Mouse (Mus musculus) G1E-ER4 (cell line): ENCODE measurements at regions not wholly inside any gene's neighbourhood (a gene's known extent, or its start where the extent isn't known, plus 50 kb on each side); places are given as distances from the start of the nearest gene placed in this dataset.

Source experiments
- GATA1 ChIP-seq: IDR thresholded peaks from one replicate; pipeline ENCODE4 v1.8.0; 2012; ENCODE audit warnings: low read length, inconsistent platforms

DNA sequence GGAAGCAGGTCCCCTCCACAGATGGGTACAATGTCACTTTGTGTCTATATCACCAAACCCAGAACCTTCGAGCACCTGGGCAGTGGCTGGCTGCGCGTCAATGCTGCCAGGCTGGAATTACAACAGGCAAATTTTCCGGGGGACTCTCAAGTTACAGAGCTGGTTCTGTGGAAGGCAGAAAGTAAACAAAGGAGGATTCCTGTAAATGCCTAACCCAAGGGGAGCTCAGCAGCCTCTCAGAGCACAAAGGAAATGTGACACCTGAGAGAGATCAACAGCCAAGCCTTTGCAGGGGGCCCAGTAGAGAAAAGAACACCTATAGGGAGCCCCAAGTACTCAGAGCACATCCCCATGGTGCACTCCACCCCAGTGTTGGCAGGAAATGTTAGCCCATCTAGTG, 70.7 kb downstream of the Setd4 start:
- TF ChIP-seq GATA1 = no peak

DNA sequence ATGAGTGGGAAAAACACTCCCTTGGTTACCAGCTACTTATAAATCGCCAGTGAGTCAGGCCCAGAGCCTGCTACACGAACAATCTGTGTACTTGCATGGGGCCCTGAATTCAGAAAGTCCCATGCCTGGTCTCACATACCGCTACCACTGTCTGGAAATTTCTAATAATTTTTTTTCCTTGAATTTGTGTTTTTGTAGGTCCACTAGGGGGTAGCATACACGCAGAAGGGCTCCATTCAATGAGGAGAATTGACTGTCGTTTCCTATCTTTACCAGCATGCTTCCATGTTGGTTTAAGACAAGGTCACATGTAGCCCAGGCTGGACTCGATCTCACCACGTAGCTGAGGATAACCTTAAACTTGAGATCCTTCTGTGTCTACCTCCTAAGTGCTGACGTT, 71.9 kb downstream of the Setd4 start:
- TF ChIP-seq GATA1 = no peak

DNA sequence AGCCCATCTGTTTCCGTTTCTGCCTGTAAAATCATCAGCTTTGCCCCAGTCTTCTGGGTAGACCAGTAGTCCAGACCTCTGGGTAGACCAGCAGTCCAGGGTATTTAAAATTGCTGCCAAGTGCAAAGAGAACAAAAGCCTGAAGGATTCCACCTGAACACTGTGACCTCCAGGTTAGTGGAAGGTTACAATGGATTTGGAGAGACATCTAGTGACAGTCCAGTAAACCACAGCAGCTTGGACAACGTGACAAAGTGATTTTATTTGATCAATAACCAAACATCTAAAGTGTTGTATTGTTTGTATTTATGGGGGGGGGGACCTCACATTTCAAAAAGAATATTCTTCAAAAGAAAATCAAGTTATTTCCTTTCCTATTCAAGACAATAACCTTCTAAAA, 81.4 kb downstream of the Setd4 start:
- TF ChIP-seq GATA1 = no peak

GRCm38 (mm10) chr16:93520481-93520880, 83.4 kb downstream of the Setd4 start:
- no peak for TF ChIP-seq GATA1

- no peak for TF ChIP-seq GATA1
These were observed 85.2 kb downstream of the Setd4 start for GRCm38 (mm10) chr16:93518620-93519019.

DNA sequence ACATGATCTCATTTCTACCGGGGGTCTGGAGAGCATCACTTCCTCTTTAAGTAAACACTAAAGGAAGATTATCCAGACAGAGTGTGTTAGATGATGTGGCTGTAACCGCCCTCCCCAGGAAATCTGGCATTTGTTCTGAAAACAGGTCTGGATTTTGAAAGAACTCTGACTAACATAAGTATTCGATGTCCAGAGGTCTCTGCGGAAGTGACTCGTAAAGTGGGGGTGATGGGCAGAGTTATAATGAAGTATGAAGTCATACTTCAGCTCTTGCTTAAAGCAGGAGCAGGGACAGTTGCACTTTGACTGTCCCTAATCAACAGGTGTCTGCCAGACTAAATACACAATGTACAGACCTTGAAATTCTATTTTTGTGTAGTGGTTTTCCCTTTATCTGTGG, 87.1 kb downstream of the Setd4 start:
- no peak for TF ChIP-seq GATA1

DNA sequence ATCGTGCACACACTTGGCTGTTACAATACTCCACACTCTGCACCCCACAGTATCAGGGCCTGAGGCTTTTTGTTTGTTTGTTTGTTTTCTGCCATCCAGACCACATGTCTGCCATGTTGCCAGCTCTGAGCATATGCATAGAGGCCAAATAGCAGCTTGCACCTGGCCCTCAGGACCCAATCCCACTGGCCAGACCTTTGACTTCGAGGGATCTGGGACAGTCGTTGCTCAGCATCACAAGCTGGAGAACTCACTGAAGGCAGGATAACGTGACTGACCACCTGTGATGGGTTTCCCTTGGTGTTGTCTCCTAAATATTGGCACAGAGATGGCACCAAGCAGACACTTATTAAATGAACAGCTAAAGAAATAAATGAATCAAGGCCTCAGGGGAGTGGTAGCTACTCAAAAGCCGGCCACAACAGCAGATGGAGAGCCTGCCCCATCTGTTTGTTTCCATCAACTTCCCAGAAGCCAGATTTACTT, 88.4 kb downstream of the Setd4 start:
- TF ChIP-seq GATA1 = no peak

DNA sequence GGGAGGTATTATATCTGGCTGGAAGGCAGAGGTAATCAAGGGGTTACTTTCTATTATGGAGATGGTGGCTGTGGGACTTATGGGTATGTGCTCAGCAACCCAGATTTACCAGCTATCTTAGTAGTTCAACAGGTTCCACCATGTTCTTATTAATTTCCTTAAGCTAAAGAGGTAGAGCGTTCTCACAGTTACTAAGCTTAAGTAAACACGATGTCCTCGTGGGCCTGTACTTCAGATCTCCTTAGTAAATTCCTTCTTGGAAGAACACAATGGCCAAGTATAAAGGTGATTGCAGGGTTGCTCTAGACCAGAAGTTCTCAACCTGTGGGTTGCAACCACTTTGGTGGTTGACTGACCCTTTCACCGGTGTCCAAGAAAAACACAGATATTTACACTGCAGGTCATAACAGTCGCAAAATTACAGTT, 90.2 kb downstream of the Setd4 start:
- TF ChIP-seq GATA1 = no peak

- TF ChIP-seq GATA1 = no peak
These were observed 91.9 kb downstream of the Setd4 start for GRCm38 (mm10) chr16:93511988-93512387.

DNA sequence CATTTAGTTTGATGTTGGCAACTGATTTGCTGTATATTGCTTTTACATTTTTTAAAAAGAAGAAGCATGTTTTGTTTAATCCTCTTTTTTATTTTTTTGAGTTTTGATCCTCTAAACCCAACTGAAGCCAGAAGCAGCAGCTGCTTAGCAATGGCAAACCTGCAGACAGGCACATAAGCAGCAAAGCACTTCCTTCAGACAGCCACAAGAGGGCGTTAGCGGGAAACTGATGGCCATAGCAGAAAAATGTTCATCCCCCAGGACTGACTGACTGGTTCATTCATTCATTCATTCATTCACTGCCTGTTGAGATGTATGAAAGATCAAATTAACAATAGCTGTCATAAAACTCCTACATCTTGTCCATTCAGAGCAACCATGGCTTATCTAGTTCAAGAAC, 92.3 kb downstream of the Setd4 start:
- no peak for TF ChIP-seq GATA1

GRCm38 (mm10) chr16:93498800-93499199, 105.1 kb downstream of the Setd4 start:
- TF ChIP-seq GATA1 = no peak

- no peak for TF ChIP-seq GATA1
These were observed 110.4 kb downstream of the Setd4 start for GRCm38 (mm10) chr16:93493337-93494002.

DNA sequence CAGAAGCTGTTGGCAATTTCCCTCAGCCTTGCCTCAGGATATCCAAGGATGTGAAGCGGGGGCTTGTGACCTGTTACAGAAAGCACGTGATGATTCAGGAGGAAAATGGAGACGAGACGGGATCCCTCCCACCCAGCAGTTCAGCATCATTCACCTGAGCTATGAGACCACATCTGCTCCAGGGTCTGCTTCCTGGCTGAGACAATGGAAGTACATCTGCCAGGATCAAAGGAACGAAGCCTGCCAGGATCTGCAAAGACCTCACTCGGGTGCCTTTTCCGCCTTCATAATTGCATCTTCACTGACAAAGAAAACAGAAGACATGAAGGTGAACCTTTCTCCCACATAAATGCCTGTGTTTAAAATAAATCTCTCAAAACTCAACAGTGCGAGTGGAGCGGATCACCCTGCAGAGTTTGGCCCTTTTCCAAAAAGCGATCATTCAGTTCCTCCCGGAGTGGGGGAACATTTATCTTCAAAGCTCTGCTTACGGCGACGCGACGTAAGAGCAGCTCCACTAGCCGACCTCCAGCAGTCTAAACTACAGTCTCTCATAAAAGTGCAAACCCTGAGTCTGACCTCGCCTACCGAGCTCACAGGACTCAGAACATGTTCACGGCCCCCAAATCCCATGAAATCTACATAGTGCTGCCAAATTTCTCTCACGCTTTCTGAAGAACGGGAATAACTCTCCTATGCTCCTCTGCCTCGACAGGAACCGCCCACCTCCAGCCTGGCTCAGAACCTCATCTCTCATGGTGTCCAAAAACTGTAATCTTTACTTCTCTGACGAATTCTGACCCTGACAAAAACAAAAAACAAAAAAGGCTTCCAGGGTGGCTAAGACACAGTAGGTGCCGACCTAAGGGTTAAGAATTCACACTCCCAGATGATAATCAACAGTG, 117.0 kb downstream of the Setd4 start:
- no peak for TF ChIP-seq GATA1

DNA sequence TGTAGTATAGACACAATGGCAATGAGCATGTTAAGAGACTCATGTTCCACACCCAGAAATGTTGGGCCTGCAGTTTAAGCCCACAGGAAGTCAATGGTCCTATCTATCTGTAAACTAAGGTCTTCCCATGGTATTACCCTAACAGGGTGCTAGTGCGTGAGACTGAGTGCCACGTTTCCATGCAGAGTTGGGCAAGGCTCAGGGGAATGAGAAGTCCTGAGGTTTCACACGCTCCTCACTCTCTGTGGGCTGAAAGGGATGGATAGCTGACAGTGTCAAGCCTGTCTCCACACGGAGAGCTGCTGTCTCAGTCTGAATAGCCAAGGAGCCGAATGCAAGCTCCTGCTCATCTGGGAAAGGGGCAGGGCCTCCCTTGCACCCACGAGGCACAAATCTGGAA, 133.9 kb downstream of the Setd4 start:
- TF ChIP-seq GATA1 = no peak

GRCm38 (mm10) chr16:93465741-93466140, 138.1 kb downstream of the Setd4 start:
- TF ChIP-seq GATA1 = no peak

- TF ChIP-seq GATA1 = no peak
These were observed 139.0 kb downstream of the Setd4 start for GRCm38 (mm10) chr16:93464898-93465297.

- TF ChIP-seq GATA1 = no peak
These were observed 140.5 kb downstream of the Setd4 start for GRCm38 (mm10) chr16:93463405-93463804.

DNA sequence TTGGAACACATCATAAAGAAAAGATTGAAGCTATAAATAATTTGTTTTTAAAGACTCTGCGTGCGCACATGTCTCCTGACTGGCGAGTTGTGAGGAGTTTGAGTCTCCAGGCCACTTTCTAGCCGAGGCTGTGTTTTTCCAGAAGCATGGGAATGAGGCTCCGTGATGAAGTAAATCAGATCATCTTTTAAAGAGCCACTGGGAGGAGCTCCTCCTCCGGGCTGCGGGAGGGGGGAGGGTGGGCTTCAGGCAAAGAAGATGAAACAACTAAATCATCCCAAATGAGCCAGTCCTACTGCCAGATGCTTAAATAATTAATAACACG, 141.6 kb downstream of the Setd4 start:
- TF ChIP-seq GATA1 = no peak
